In the genomic region with DNA sequence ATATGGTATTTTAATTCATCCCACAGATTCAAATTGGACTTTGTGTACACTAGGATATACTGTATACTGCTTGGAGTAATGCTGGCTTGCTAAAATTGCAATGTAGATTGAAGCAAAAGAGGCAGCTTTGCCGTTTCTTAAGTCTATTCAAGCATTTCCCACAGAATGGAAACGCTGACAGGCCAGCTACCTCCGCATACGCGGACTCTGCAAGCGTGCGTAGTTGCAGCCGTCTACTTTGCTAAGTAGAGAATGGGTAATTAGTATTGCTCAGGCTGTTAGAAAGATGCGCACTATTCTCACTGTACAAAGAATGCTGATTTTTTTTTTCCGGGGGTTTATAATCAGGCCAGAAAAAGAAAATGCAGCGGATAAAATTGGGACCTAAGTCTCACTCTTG, we compare ENCODE assay signal across 16 mouse cellular contexts.
DNase-seq lines count a peak whose midpoint lies in the region; ATAC-seq and TF ChIP-seq lines count a peak whose summit lies in the region.
"Had no signal": no experiment of that assay in that cellular context is flagged by ENCODE, and none has a peak within 500 bp of the region (broad histone marks: within the 10 kb centered on the region; RNA-seq: fewer than 3 reads in every experiment).

No protein-coding gene starts in this region.

- peaks cover 56% of the 10 kb centered on the region for H3K4me1 ChIP-seq in midbrain, embryonic 10.5 days
- peaks cover 4% of the 10 kb centered on the region; the same call in 1 of the 2 replicates for H3K4me1 ChIP-seq in midbrain, postnatal 0 days (ENCODE audit: insufficient read depth, low read length)
- H3K4me1 ChIP-seq in forebrain, embryonic 11.5 days (replicated peaks; ENCODE audit: control insufficient read depth, insufficient read depth, low read length) = peaks cover 25% of the 10 kb centered on the region; the same call in 1 of the 2 replicates
- H3K4me1 ChIP-seq in hindbrain, embryonic 16.5 days (ENCODE audit: control insufficient read depth, insufficient read depth, low read depth, low read length) = peaks cover 10% of the 10 kb centered on the region
- H3K4me1 ChIP-seq in lung, postnatal 0 days (ENCODE audit: insufficient read depth, low read depth, low read length) = 0 out of 2 replicates have a peak, but pooled peaks cover 3% of the 10 kb centered on the region
- H3K4me1 ChIP-seq: megakaryocyte, embryonic 14.5 days had no signal

- peak overlapping the region; percentile 87 for H3K27ac ChIP-seq in midbrain, embryonic 10.5 days (replicated peaks)
- H3K27ac ChIP-seq in midbrain, postnatal 0 days (ENCODE audit: low read depth, low read length) = no peak overlapping the region
- peak overlapping the region; percentile 80 for H3K27ac ChIP-seq in forebrain, embryonic 11.5 days (ENCODE audit: low read depth, low read length)
- H3K27ac ChIP-seq in hindbrain, embryonic 16.5 days (ENCODE audit: low read depth, low read length) = no peak overlapping the region
- H3K27ac ChIP-seq in lung, postnatal 0 days (ENCODE audit: low read length) = no peak overlapping the region
- H3K27ac ChIP-seq: kidney, postnatal 0 days; limb, embryonic 15.5 days; neural tube, embryonic 12.5 days had no signal

- H3K4me2 ChIP-seq in midbrain, postnatal 0 days (ENCODE audit: low read depth, low read length, poor library complexity, severe bottlenecking) = no peak overlapping the region
- H3K4me2 ChIP-seq in forebrain, embryonic 11.5 days (ENCODE audit: low read depth, low read length, severe bottlenecking) = no peak overlapping the region
- 0 out of 2 replicates have a peak overlapping the region, but pooled peaks have one; percentile 11 for H3K4me2 ChIP-seq in hindbrain, embryonic 16.5 days (ENCODE audit: low read length)
- H3K4me2 ChIP-seq in lung, postnatal 0 days (replicated peaks; ENCODE audit: low read depth, low read length) = no peak overlapping the region
- H3K4me2 ChIP-seq: limb, embryonic 15.5 days; lung, embryonic 14.5 days had no signal

- H3K9ac ChIP-seq in midbrain, postnatal 0 days (replicated peaks; ENCODE audit: low read length, poor library complexity, severe bottlenecking) = no peak overlapping the region
- no peak overlapping the region for H3K9ac ChIP-seq in forebrain, embryonic 11.5 days (ENCODE audit: low read length)
- no peak overlapping the region for H3K9ac ChIP-seq in hindbrain, embryonic 16.5 days (ENCODE audit: low read depth, low read length)
- H3K9ac ChIP-seq in lung, postnatal 0 days (replicated peaks; ENCODE audit: low read depth) = no peak overlapping the region
- H3K9ac ChIP-seq: limb, embryonic 15.5 days; lung, embryonic 14.5 days; neural tube, embryonic 12.5 days had no signal

- H3K9me3 ChIP-seq in midbrain, embryonic 10.5 days (replicated peaks) = no peaks in the 10 kb centered on the region
- H3K9me3 ChIP-seq in midbrain, postnatal 0 days (ENCODE audit: low read length) = no peaks in the 10 kb centered on the region
- H3K9me3 ChIP-seq in forebrain, embryonic 11.5 days (ENCODE audit: control insufficient read depth, low read length) = no peaks in the 10 kb centered on the region
- H3K9me3 ChIP-seq in hindbrain, embryonic 16.5 days (ENCODE audit: control insufficient read depth, low read length) = no peaks in the 10 kb centered on the region
- no peaks in the 10 kb centered on the region for H3K9me3 ChIP-seq in lung, postnatal 0 days (ENCODE audit: low read length)
- H3K9me3 ChIP-seq: limb, embryonic 15.5 days; neural tube, embryonic 12.5 days had no signal

- TF ChIP-seq EP300 in lung, postnatal 0 days (IDR thresholded peaks at IDR 0.05) = no peak

- WGBS in midbrain, embryonic 10.5 days = 62% methylated on average over 11 of the region's 11 CpGs
- 45% methylated on average over 11 of the region's 11 CpGs for WGBS in midbrain, postnatal 0 days
- whole genome bisulfite sequencing in forebrain, embryonic 11.5 days = 43% methylated on average over 11 of the region's 11 CpGs
- 42% methylated on average over 11 of the region's 11 CpGs for WGBS in hindbrain, embryonic 16.5 days
- 91% methylated on average over 11 of the region's 11 CpGs for WGBS in lung, postnatal 0 days

- no peaks in the 10 kb centered on the region for H3K27me3 ChIP-seq in midbrain, embryonic 10.5 days (ENCODE audit: low read depth, poor library complexity, severe bottlenecking)
- H3K27me3 ChIP-seq in midbrain, postnatal 0 days (ENCODE audit: insufficient read depth, low read length) = no peaks in the 10 kb centered on the region
- H3K27me3 ChIP-seq in forebrain, embryonic 11.5 days (ENCODE audit: control insufficient read depth, insufficient read depth, low read length) = no peaks in the 10 kb centered on the region
- no peaks in the 10 kb centered on the region for H3K27me3 ChIP-seq in hindbrain, embryonic 16.5 days (replicated peaks; ENCODE audit: control insufficient read depth, insufficient read depth, low read length)
- no peaks in the 10 kb centered on the region for H3K27me3 ChIP-seq in lung, postnatal 0 days (replicated peaks; ENCODE audit: insufficient read depth, low read length)
- H3K27me3 ChIP-seq: limb, embryonic 15.5 days; megakaryocyte, embryonic 14.5 days; neural tube, embryonic 12.5 days had no signal

- DNase-seq in midbrain, embryonic 10.5 days (ENCODE audit: low spot score) = no peak
- DNase-seq in midbrain, postnatal 0 days (ENCODE audit: low spot score) = no peak
- DNase-seq in forebrain, embryonic 11.5 days (ENCODE audit: low spot score) = no peak
- peak; percentile 42 for DNase-seq in right cerebral cortex, postnatal 4 days
- DNase-seq in lung, postnatal 0 days (ENCODE audit: low spot score) = no peak
- no peak for DNase-seq in kidney, adult 18-20 months
- DNase-seq: cerebellum, adult 9-10 months; layer of hippocampus, adult 9-11 months had no signal

- H3K36me3 ChIP-seq in midbrain, embryonic 10.5 days = no peaks in the 10 kb centered on the region
- no peaks in the 10 kb centered on the region for H3K36me3 ChIP-seq in midbrain, postnatal 0 days (ENCODE audit: insufficient read depth, low read length)
- no peaks in the 10 kb centered on the region for H3K36me3 ChIP-seq in forebrain, embryonic 11.5 days (ENCODE audit: control insufficient read depth, insufficient read depth, low read length)
- no peaks in the 10 kb centered on the region for H3K36me3 ChIP-seq in hindbrain, embryonic 16.5 days (ENCODE audit: control insufficient read depth, insufficient read depth, low read length)
- no peaks in the 10 kb centered on the region for H3K36me3 ChIP-seq in lung, postnatal 0 days (ENCODE audit: insufficient read depth, low read length)
- H3K36me3 ChIP-seq: limb, embryonic 15.5 days; neural tube, embryonic 12.5 days had no signal

- no peak for ATAC-seq in midbrain, postnatal 0 days (ENCODE audit: low FRiP score)
- 0 out of 2 replicates have a peak, but pooled peaks have one; percentile 32 for ATAC-seq in forebrain, embryonic 11.5 days (replicated peaks; ENCODE audit: low FRiP score)
- ATAC-seq in hindbrain, embryonic 16.5 days = no peak
- no peak for ATAC-seq in lung, postnatal 0 days
- ATAC-seq: activated CD4-positive, CD25-positive, alpha-beta regulatory T cell, adult 4 months; CD4-positive, CD25-positive, alpha-beta regulatory T cell, adult 4 months had no signal

- no peak for TF ChIP-seq CTCF in midbrain, postnatal 0 days (IDR thresholded peaks at IDR 0.05)
- no peak for TF ChIP-seq CTCF in lung, postnatal 0 days (IDR thresholded peaks at IDR 0.05)

- no peak overlapping the region for H3K4me3 ChIP-seq in midbrain, embryonic 10.5 days
- no peak overlapping the region for H3K4me3 ChIP-seq in midbrain, postnatal 0 days (ENCODE audit: low read depth, low read length)
- H3K4me3 ChIP-seq in forebrain, embryonic 11.5 days (ENCODE audit: low read depth, low read length) = no peak overlapping the region
- H3K4me3 ChIP-seq in hindbrain, embryonic 16.5 days (ENCODE audit: low read length) = no peak overlapping the region
- H3K4me3 ChIP-seq in lung, postnatal 0 days (ENCODE audit: low read depth, low read length) = no peak overlapping the region
- H3K4me3 ChIP-seq: limb, embryonic 15.5 days; megakaryocyte, embryonic 14.5 days; neural tube, embryonic 12.5 days had no signal

Comparison
In these comparisons a context has a peak if more than half of its experiments do, and no peak if none do; other contexts are left out.
1. H3K27ac ChIP-seq: peak in midbrain, embryonic 10.5 days (single experiment) and forebrain, embryonic 11.5 days (single experiment); none in midbrain, postnatal 0 days (single experiment), hindbrain, embryonic 16.5 days (single experiment) and lung, postnatal 0 days (single experiment).